Mouse (Mus musculus): ENCODE data around the gene Barhl2. TPM values are rescaled to one million over a fixed set of nuclear protein-coding genes. Genes with fewer than 3 reads are reported as not detected.

The Barhl2 gene
- total and polyA plus RNA-seq, 3 experiments = not detected

- no peak for DNase-seq
Measured at GRCm38 (mm10) chr5:106415734-106416133, 42.2 kb downstream of the Barhl2 start.

DNA sequence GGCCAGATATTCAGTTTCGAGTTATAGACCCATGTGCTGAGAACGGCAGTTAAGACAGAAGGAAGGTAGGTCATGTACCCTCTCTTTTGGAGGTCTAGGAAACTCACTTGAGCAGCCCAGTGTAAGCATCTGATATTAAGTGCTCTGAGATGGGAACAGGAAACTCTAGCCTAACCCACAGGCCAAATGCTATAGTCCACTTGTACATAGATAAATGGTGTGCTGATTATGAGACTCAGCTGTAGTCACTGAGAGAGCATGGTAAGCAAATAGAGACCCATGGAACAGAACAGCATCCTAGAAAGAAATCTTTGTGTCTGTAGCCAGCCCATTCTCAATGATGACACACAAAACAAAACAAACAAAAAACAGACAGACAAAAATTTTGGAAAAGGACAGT is 55.2 kb downstream of the Barhl2 start:
- DNase-seq = no peak

Other genes with a start within 250 kb of the Barhl2 start
- gene Gm17304, start 150.9 kb upstream of the Barhl2 start, total RNA-seq (2021) = not detected
- gene Gm17304, start 150.9 kb upstream of the Barhl2 start, polyA plus RNA-seq (2012; rRNA removed) = not detected in 2 replicates
- gene Zfp644, start 239.1 kb upstream of the Barhl2 start, total RNA-seq (2021) = 10 to 100 TPM; 63.5 to 65.2 TPM
- gene Zfp644, start 239.1 kb upstream of the Barhl2 start, polyA plus RNA-seq (2012; rRNA removed) = 4.4 and 5.6 TPM in 2 replicates